Mouse (Mus musculus) brain, embryonic 14.5 days (tissue): ENCODE results near the gene Plekhg2.

ENCODE experiments used
- CTCF ChIP-seq: fragments of 200-500 bp; IDR thresholded peaks from 2 replicates; pipeline ENCODE4 v1.5.1; 2012; ENCODE audit warnings: inconsistent platforms, mild to moderate bottlenecking, moderate library complexity, borderline replicate concordance; ENCODE audit not compliant: insufficient read depth, insufficient read length; ENCODE audit errors: extremely low read depth
- POLR2A ChIP-seq: fragments of 200-500 bp; IDR thresholded peaks from 2 replicates; pipeline ENCODE4 v1.6.1; 2012; ENCODE audit warnings: mild to moderate bottlenecking, inconsistent platforms, borderline replicate concordance; ENCODE audit not compliant: poor library complexity, insufficient read depth, insufficient read length, severe bottlenecking; ENCODE audit errors: extremely low read depth

DNA sequence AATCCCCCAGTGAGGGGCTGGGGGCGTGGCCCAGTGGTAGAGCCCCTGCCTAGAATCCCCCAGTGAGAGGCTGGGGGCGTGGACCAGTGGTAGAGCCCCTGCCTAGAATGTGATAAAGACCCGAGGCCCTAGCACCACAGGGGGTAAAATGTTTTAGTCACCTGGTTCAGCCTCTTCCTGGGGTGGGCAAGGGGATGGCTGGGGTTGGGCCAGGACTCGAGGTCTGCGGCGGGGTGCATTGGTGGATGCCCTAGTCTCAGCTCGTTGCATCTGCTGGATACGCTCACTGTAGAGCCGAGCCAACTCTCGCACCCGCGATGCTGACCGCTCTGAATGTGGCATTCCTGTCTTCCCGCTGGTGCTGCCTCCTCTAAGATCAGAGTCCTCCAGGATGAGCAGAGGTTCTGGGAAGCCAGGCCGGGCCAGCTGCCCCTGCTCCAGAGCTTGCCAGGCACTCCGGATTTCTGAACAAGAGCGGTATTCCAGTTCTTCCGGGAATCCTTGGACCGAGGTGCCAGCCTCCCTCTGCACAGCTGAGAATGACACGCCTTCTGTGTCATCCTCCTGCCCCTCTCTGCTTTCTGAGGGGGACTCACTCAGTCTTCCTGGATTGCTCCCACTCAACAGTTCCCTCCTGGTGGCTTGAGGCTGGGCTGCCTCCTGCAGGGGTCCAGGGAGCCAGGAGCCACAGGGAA lies 10.6 kb downstream of the Plekhg2 start:
- no peak for TF ChIP-seq CTCF
- no peak for TF ChIP-seq POLR2A
